Mouse (Mus musculus) heart, postnatal 4 days (tissue): ENCODE measurements around the gene Fuk. TPM values are rescaled to one million over a fixed set of nuclear protein-coding genes. Genes with fewer than 3 reads are reported as not detected.
A peak's percentile ranks its signal among the peaks of the same experiment; 100 is the strongest.
"Not testable (repeated sequence)": the region's sequence is repeated elsewhere in the genome, so short reads cannot be mapped to it uniquely, and the experiment has no call there.

ENCODE experiments used
- DNase-seq: peaks from one replicate; pipeline ENCODE4 v3.0.0; 2021
- total RNA-seq, 2 experiments: library from RNA; stranded (reverse); gene quantifications; 2 replicates each; pipeline ENCODE4 v1.2.3; 2021

Fuk gene
- total RNA-seq, 2 experiments from 2014 or later: 6.6 to 6.9 TPM

- no peak for DNase-seq
Measured at GRCm38 (mm10) chr8:110877862-110878261, 24.4 kb downstream of the Fuk start.

- no peak for DNase-seq
Measured at GRCm38 (mm10) chr8:110870501-110870900, 31.8 kb downstream of the Fuk start.

GRCm38 (mm10) chr8:110861347-110862025 is 40.8 kb downstream of the Fuk start:
- DNase-seq: not testable (repeated sequence)

- DNase-seq: no peak
Measured at GRCm38 (mm10) chr8:110859651-110860501, 42.4 kb downstream of the Fuk start.

- no peak for DNase-seq
Measured at GRCm38 (mm10) chr8:110856760-110857461, 45.4 kb downstream of the Fuk start.

GRCm38 (mm10) chr8:110856073-110856472 is 46.2 kb downstream of the Fuk start:
- DNase-seq: not testable (repeated sequence)

- DNase-seq: no peak
Measured at GRCm38 (mm10) chr8:110851186-110851585, 51.1 kb downstream of the Fuk start.

GRCm38 (mm10) chr8:110847645-110848495 is 54.4 kb downstream of the Fuk start:
- no peak for DNase-seq

GRCm38 (mm10) chr8:110847171-110847549 is 55.1 kb downstream of the Fuk start:
- no peak for DNase-seq

- DNase-seq: peak; percentile 88
Measured at GRCm38 (mm10) chr8:110846405-110847170, 55.7 kb downstream of the Fuk start, which contains the start of the genes Cog4 and Sf3b3. Gene Cog4 (plus strand): TSS chr8:110846600. Gene Sf3b3 (minus strand): TSS chr8:110846787.

GRCm38 (mm10) chr8:110845821-110846404 is 56.4 kb downstream of the Fuk start:
- no peak for DNase-seq

- no peak for DNase-seq
Measured at GRCm38 (mm10) chr8:110844941-110845340, 57.3 kb downstream of the Fuk start.

- DNase-seq: no peak
Measured at GRCm38 (mm10) chr8:110843207-110843606, 59.1 kb downstream of the Fuk start.

GRCm38 (mm10) chr8:110842012-110842574 is 60.2 kb downstream of the Fuk start:
- DNase-seq: no peak

Other genes starting within 250 kb of the Fuk start
- gene Mtss1l, start 181.0 kb downstream of the Fuk start, total RNA-seq: 10 to 100 TPM; 50.6 to 61.0 TPM
- gene Il34, start 96.6 kb downstream of the Fuk start, total RNA-seq: 1 to 10 TPM; 1.2 to 2.3 TPM
- 10 to 100 TPM; 49.8 to 50.5 TPM for gene Cog4, start 55.9 kb downstream of the Fuk start, total RNA-seq
- gene Sf3b3, start 55.7 kb downstream of the Fuk start, total RNA-seq: 10 to 100 TPM; 61.4 to 64.9 TPM
- gene St3gal2, start 17.4 kb upstream of the Fuk start, total RNA-seq: 10 to 100 TPM; 36.7 to 38.2 TPM
- gene Ddx19a, start 95.3 kb upstream of the Fuk start, total RNA-seq: 10 to 100 TPM; 46.5 to 49.7 TPM
- 10 to 100 TPM; 11.8 to 13.1 TPM for gene Ddx19b, start 129.3 kb upstream of the Fuk start, total RNA-seq
- gene Aars, start 130.7 kb upstream of the Fuk start, total RNA-seq: 10 to 100 TPM; 50.0 to 55.8 TPM
- not detected for gene Exosc6, start 153.9 kb upstream of the Fuk start, total RNA-seq
- not detected for gene Clec18a, start 189.9 kb upstream of the Fuk start, total RNA-seq
- gene Pdpr, start 192.1 kb upstream of the Fuk start, total RNA-seq: 10 to 100 TPM; 51.7 to 54.3 TPM